Mouse (Mus musculus) hindbrain, postnatal 0 days (tissue): Measurements from ENCODE around the gene Fbxl13. TPM values are rescaled to one million over a fixed set of nuclear protein-coding genes. Genes with fewer than 3 reads are reported as not detected.
A peak's percentile ranks its signal among the peaks of the same experiment; 100 is the strongest.

ENCODE experiments used
- ATAC-seq: fragments of 200-750 bp; cut with Nextera tagmentation; 2 replicates; pipeline ENCODE4 v1.8.0; 2017; ENCODE audit warnings: mild to moderate bottlenecking, moderate TSS enrichment, moderate library complexity
- DNase-seq: peaks from one replicate; pipeline ENCODE4 v3.0.0-alpha.2; 2015; ENCODE audit warnings: low spot score
- H3K27ac ChIP-seq: fragments of 300-500 bp; sonication (generic); 2 replicates; pipeline ENCODE4 v1.5.1; 2014; ENCODE audit warnings: mild to moderate bottlenecking
- H3K27me3 ChIP-seq: fragments of 300-500 bp; sonication (generic); 2 replicates; pipeline ENCODE4 v1.6.1; 2014; ENCODE audit warnings: low read length, mixed read lengths; ENCODE audit not compliant: insufficient read depth
- H3K36me3 ChIP-seq: fragments of 300-500 bp; sonication (generic); 2 replicates; pipeline ENCODE4 v1.6.1; 2014; ENCODE audit warnings: low read length, mixed read lengths; ENCODE audit not compliant: insufficient read depth
- H3K4me1 ChIP-seq: fragments of 300-500 bp; sonication (generic); 2 replicates; pipeline ENCODE4 v1.6.1; 2014; ENCODE audit warnings: antibody characterized with exemption, low read length, mixed read lengths; ENCODE audit not compliant: insufficient read depth
- H3K4me2 ChIP-seq: fragments of 300-500 bp; sonication (generic); 2 replicates; pipeline ENCODE4 v1.6.1; 2014; ENCODE audit warnings: low read depth, mild to moderate bottlenecking, low read length, moderate library complexity, mixed read lengths
- H3K4me3 ChIP-seq: fragments of 300-500 bp; sonication (generic); 2 replicates; pipeline ENCODE4 v1.5.1; 2014; ENCODE audit warnings: low read length
- H3K9ac ChIP-seq: fragments of 300-500 bp; sonication (generic); replicated peaks from 2 replicates; pipeline ENCODE4 v1.6.1; 2014; ENCODE audit warnings: mild to moderate bottlenecking, low read length, moderate library complexity, mixed read lengths
- H3K9me3 ChIP-seq: fragments of 300-500 bp; sonication (generic); 2 replicates; pipeline ENCODE4 v1.6.1; 2016; ENCODE audit warnings: low read length, mixed read lengths
- CTCF ChIP-seq: IDR thresholded peaks from 2 replicates; pipeline ENCODE4 v1.5.1; 2016; ENCODE audit warnings: antibody characterized with exemption, control low read depth, low read depth
- WGBS: fragments of 180-500 bp; shearing (Covaris S2); extraction: QIAGEN DNeasy Blood & Tissue Kit; methylation state at CpG from one replicate; pipeline ENCODE4 v1.1.7; 2014; 5-methylcytosine and 5-hydroxymethylcytosine counted together
- polyA plus RNA-seq: library from polyadenylated mRNA; unstranded; fragments of >200 nt; fragmentation: Nextera tagmentation; extraction: Ambion mirVana; gene quantifications from 2 replicates; pipeline ENCODE4 v1.2.1, GENCODE M21; 2015
- total RNA-seq: library from RNA; depleted of rRNA; stranded (reverse); fragments of >200 nt; gene quantifications from 2 replicates; pipeline ENCODE4 v1.2.3, GENCODE M21; 2014; rRNA removed

Gene Fbxl13
- total and polyA plus RNA-seq, 2 experiments from 2014 or later: 0.16 to 0.23 TPM

DNA sequence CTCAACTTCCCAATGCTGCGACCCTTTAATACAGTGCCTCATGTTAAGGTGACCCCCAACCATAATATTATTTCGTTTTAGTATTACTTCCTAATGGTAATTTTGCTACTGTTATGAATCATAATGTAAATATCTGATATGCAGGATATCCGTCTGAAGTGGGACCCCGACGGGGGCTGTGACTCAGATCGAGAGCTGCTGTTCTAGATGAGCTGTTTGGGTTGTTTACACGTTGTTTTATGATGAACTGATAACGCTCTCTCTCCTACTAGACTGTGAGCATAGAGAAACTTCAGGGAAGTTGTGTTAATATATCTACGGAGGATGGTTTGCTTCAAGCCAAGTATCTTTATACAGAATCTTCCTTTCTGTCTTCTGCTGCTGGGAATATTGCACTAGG lies 207.0 kb downstream of the Fbxl13 start:
- Histone ChIP-seq H3K9ac (no peak overlapping the region), H3K4me1 (no peaks in the 10 kb centered on the region), H3K27me3 (no peaks in the 10 kb centered on the region), H3K4me2 (no peak overlapping the region), H3K9me3 (no peaks in the 10 kb centered on the region), H3K27ac (no peak overlapping the region), H3K36me3 (no peaks in the 10 kb centered on the region), H3K4me3 (no peak overlapping the region)
- ATAC-seq (no peak), DNase-seq (no peak)
- no peak for TF ChIP-seq CTCF
- WGBS: 90% methylated on average over 9 of the region's 9 CpGs

DNA sequence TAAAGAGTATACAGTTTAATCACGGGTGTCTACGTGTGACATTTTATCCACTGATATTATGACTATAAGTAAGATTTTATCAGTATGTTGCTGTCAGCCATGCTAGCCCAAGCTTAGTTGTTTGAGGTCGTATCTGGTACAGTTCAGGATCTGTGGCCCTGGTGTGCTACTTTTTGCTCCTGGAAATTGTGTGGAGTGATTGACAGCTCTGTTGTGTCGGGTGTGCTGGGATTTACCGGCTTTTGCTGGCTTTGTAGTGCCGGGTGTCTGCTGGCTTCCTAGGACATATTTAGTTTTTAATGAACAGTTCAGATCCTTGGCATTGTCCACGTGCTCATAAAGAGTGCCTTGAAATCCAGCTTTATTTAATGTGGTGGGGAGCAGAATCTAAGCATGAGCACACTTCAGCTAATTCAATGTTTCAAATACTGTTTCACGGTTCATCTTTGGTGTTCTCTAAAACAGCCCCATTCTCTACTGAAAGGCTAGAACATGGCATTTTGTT lies 208.9 kb downstream of the Fbxl13 start:
- no peak for TF ChIP-seq CTCF
- no peak overlapping the region for H3K27ac ChIP-seq
- WGBS: 43% methylated on average over 8 of the region's 8 CpGs
- no peak overlapping the region for H3K4me3 ChIP-seq
- no peaks in the 10 kb centered on the region for H3K36me3 ChIP-seq
- no peaks in the 10 kb centered on the region for H3K9me3 ChIP-seq
- no peak overlapping the region for H3K4me2 ChIP-seq
- ATAC-seq: no peak
- H3K27me3 ChIP-seq: no peaks in the 10 kb centered on the region
- no peaks in the 10 kb centered on the region for H3K4me1 ChIP-seq
- no peak for DNase-seq
- no peak overlapping the region for H3K9ac ChIP-seq

DNA sequence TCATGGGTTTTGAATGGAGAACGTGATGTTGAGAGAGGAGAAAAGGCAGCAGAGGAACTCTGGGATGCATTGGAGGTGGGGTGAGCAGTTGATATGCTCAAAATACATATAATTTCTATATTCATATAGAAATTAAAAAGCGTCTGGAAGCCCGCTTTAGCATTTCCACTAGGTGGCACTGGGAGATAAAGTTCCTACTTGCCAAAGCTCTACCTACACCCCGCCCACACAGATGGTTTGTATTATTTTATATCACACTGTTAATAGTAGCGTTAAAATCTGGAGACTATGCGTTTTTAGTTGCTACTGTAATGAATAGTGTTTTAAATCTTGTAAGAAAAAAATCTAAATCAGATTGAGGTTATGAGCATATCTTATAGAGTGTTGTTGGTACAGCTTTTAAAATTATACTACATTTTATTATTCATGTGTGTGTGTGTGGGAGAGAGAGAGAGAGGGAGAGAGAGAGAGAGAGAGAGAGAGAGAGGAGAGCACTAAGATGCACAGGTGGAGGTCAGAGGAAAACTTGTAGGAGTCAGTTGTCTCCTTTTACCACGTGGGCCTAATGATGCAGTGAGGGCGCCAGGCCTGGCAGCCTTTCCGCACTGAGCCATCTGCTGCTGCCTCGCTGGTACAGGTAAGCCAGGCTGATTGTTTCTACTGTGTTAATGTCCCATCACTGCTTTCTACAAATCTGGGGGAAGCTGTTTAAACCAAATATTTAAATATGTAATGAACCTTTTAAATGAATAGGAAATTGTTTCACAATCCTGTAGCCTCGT lies 211.1 kb downstream of the Fbxl13 start:
- Histone ChIP-seq H3K4me3 (no peak overlapping the region), H3K36me3 (no peaks in the 10 kb centered on the region), H3K9ac (no peak overlapping the region), H3K4me2 (no peak overlapping the region), H3K4me1 (no peaks in the 10 kb centered on the region), H3K27me3 (no peaks in the 10 kb centered on the region), H3K9me3 (no peaks in the 10 kb centered on the region), H3K27ac (no peak overlapping the region)
- ATAC-seq: peak; percentile 83
- TF ChIP-seq CTCF: peak; percentile 73
- peak; percentile 78 for DNase-seq
- 54% methylated on average over 11 of the region's 11 CpGs for WGBS

Other genes starting within 250 kb of the Fbxl13 start
- 0.14 and 0.37 TPM in 2 replicates for gene Ccdc146, start 221.0 kb downstream of the Fbxl13 start, total RNA-seq
- gene Ccdc146, start 221.0 kb downstream of the Fbxl13 start, polyA plus RNA-seq: 0.66 and 1.2 TPM in 2 replicates
- gene Fam185a, start 220.7 kb downstream of the Fbxl13 start, total RNA-seq: 11.8 and 13.2 TPM in 2 replicates
- 8.9 and 9.6 TPM in 2 replicates for gene Fam185a, start 220.7 kb downstream of the Fbxl13 start, polyA plus RNA-seq
- 1.9 and 2.9 TPM in 2 replicates for gene Lrrc17, start 102.1 kb downstream of the Fbxl13 start, total RNA-seq
- gene Lrrc17, start 102.1 kb downstream of the Fbxl13 start, polyA plus RNA-seq: 3.3 and 3.9 TPM in 2 replicates
- 77.9 and 78.7 TPM in 2 replicates for gene Armc10, start 179 bp upstream of the Fbxl13 start, total RNA-seq
- 32.8 and 34.4 TPM in 2 replicates for gene Armc10, start 179 bp upstream of the Fbxl13 start, polyA plus RNA-seq
- gene Napepld, start 55.8 kb upstream of the Fbxl13 start, total RNA-seq: 3.9 and 4.2 TPM in 2 replicates
- 1.4 and 1.5 TPM in 2 replicates for gene Napepld, start 55.8 kb upstream of the Fbxl13 start, polyA plus RNA-seq
- 58.9 and 128 TPM in 2 replicates for gene Pmpcb, start 91.5 kb upstream of the Fbxl13 start, total RNA-seq
- gene Pmpcb, start 91.5 kb upstream of the Fbxl13 start, polyA plus RNA-seq: 64.9 and 65.2 TPM in 2 replicates
- 14.5 and 20.0 TPM in 2 replicates for gene Dnajc2, start 139.6 kb upstream of the Fbxl13 start, total RNA-seq
- 69.8 and 70.7 TPM in 2 replicates for gene Dnajc2, start 139.6 kb upstream of the Fbxl13 start, polyA plus RNA-seq
- gene Psmc2, start 139.6 kb upstream of the Fbxl13 start, total RNA-seq: 28.3 and 36.9 TPM in 2 replicates
- 185 and 186 TPM in 2 replicates for gene Psmc2, start 139.6 kb upstream of the Fbxl13 start, polyA plus RNA-seq
- gene Slc26a5, start 220.0 kb upstream of the Fbxl13 start, total RNA-seq: 0.84 and 1.5 TPM in 2 replicates
- gene Slc26a5, start 220.0 kb upstream of the Fbxl13 start, polyA plus RNA-seq: 0.30 and 1.0 TPM in 2 replicates